Mouse (Mus musculus): ENCODE results near the gene Ndrg4.

Gene Ndrg4

DNA sequence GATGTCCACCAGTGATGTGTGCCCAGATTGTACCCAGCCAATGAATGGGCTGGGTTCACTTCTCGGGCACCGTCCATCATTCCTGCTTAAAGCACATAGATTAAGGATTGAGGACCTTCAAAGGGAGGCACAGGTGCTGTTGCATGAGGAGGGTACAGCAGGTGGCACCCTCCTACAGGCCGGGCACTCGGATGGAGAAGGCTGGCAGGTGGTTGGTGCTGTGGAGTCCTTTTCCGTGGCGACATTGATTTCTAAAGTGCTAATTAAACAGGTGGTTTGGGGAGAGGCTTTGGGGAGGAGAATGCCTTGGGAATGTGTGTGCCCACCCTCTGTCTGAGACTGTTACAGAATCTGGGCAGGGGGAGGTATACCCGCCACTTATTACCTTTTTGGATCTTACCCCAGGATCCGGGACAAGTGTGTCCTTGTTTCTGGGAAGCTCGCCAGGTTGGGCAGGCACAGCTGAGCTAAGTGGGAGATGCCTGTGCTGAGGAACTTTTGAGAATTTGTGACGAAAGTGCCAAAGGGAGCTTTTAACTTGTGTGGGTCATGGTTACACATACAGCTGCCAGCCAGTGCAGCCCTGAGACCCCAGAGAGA lies 11.4 kb downstream of the Ndrg4 start:
- no peak for DNase-seq

- no peak for DNase-seq
Measured at GRCm38 (mm10) chr8:95690929-95691541, 14.3 kb downstream of the Ndrg4 start.

DNA sequence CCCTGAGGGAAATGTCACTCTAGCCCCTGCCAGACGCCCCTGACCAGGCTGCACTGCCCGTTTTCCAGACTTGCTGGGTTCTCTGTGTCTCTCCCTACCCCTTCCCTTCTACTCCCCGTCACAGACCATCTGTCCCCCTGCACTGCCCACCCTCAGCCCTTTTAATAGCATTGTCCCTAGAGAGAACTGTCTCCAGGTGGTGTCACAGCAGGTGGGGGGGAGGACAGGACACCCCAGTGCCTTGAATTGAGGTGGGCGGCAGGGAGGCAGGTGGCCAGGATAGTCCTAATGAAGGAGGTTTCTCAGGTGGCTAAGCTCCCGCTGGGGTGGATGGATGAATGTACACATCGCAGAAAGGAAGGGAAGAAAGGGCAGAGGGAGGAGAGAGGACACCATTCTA lies 17.9 kb downstream of the Ndrg4 start:
- no peak for DNase-seq

DNA sequence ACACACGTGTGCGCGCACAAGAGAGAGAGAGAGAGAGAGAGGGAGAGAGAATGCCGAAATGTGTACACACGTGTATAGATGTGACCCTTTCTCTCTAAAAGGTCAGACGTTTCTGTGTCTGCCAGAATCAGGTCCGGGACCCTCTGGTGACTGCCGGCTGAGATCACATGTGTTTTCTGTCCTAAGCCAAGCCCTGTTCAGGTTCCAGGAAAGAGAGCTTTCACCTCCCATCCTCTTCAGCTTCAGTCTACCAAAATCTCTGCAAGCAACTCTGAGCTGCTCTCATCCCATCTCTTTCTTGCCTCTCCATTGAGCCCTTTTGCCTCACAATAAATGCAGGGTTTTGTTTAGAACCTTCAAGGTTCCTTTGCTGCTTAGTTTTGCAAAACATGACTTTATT lies 19.9 kb downstream of the Ndrg4 start:
- DNase-seq: no peak

DNA sequence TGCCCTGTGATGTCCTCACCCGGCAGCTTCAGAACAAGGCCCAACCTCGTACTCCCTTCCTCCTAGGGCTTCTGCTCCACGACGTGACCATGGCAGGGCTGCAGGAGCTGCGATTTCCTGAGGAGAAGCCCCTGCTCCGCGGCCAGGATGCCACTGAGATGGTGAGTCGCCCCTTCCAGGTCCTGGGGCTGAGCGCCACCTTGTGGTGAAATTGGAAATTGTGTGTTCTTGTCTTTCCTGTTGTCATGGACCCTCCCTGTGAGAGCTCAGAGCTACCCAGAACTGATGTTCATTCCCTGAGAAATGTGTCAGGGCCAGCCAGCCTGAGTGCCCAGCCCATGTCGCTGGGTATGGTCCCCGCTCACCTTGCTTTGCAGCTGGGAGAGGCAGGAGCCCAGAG lies 20.3 kb downstream of the Ndrg4 start:
- no peak for DNase-seq

GRCm38 (mm10) chr8:95698179-95698578 lies 21.4 kb downstream of the Ndrg4 start:
- no peak for DNase-seq

- DNase-seq: no peak
Measured at GRCm38 (mm10) chr8:95700282-95700681, 23.5 kb downstream of the Ndrg4 start.

DNA sequence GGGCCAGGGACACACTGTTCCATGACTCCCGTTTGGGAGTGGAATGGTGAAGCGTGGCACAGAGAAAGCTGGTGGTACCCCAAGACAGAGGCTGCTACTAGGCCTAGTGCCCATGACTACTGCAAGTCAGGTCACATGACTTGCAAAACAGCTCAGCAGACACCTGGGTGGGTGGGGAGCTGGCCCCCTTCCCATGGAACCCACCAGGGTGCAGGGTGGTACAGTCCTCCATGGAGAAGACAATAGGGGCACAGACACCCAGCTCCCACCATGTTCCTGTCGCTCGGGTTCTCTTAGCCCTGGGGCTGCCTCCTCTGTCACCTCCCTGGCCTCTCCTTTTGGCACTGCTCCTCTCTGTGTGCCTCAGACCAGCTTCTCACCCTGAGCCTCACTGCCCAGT lies 25.0 kb downstream of the Ndrg4 start:
- DNase-seq: no peak

- peak; percentile 58 for DNase-seq
Measured at GRCm38 (mm10) chr8:95702480-95703446, 26.0 kb downstream of the Ndrg4 start.

DNA sequence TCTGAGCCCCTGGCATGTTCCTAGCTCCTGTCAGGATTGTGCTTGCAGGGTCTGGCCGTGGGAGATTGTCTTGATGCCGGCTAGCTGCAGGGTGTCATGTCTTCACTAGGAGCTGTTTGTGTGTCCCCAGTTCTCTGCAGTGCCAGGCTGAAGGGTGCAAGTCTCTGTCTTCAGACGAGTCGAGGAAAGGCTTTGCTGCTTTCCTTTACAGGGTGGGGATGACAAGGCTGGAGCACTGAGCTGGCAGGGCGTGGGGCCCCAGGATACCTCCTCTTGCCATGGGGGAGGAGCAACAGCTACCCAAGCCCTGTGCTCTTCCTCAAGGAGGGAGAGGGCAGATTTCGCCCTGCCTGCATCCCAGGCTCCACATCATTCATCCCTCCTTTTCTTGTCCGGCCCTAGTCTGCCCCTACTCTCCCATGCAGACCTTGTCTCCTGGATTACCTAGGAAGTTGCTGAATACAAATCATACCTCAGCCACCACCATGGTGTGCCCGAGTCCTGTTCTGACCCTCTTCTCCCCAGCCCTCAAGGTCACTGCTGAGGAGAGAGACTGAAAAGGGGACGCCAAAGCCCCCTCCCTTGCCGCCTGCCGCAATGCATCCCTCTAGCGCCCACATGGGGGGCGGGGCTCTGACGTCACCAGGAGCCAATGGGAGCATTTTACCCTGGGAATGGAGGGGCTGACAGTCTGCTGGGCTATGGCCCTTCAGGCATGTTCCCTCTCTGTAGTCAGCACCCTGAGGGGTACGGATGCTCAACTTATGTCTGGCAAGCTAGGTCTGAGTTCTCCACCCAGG lies 26.9 kb downstream of the Ndrg4 start:
- no peak for DNase-seq

- no peak for DNase-seq
Measured at GRCm38 (mm10) chr8:95704538-95704937, 27.8 kb downstream of the Ndrg4 start.

GRCm38 (mm10) chr8:95709579-95709978 lies 32.8 kb downstream of the Ndrg4 start:
- peak; percentile 59 for DNase-seq

DNA sequence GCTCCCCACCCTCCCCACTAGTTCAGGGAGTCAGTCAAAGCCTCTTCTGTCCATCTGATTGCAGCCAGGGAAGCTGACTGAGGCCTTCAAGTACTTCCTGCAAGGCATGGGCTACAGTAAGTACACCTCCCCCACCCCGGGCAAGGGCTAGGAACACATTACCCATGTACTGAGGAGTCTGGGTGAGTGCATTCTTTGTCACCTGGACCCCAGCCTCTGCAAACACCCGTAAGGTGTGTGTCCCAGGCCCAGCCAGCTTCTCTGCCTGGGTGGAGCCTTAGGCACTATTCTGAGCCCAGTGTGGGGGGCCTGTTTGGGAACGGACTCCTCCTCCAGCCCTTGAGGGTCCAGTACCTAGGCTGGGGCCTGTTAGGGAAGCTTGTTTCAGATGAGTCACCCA lies 34.2 kb downstream of the Ndrg4 start:
- no peak for DNase-seq

GRCm38 (mm10) chr8:95712395-95712794 lies 35.6 kb downstream of the Ndrg4 start:
- DNase-seq: no peak

GRCm38 (mm10) chr8:95713100-95714010 lies 36.6 kb downstream of the Ndrg4 start:
- peak; percentile 67 for DNase-seq

DNA sequence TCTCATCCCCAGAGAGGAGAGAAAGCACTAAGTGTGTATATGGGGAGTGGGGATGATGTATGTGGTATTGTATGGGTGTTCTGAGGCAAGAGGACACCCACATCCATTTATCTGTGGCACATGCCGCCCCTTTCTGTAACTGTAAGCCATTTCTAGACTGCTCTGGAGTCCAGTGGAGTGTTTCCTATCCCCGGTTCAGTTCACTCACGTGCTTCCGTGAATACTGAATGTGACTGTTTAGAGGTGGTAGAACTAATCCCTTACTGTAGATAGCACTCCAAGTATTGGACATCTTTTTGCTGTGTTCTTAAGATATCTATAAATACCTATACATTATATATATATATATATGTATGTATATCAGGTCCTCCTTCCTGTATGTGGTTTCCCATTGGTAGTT lies 37.6 kb downstream of the Ndrg4 start:
- no peak for DNase-seq

GRCm38 (mm10) chr8:95714837-95715413 lies 38.1 kb downstream of the Ndrg4 start:
- DNase-seq: no peak

- DNase-seq: peak; percentile 85
Measured at GRCm38 (mm10) chr8:95715676-95716531, 39.1 kb downstream of the Ndrg4 start, which contains the start of gene Setd6. Gene Setd6 (plus strand): TSS chr8:95715881.

DNA sequence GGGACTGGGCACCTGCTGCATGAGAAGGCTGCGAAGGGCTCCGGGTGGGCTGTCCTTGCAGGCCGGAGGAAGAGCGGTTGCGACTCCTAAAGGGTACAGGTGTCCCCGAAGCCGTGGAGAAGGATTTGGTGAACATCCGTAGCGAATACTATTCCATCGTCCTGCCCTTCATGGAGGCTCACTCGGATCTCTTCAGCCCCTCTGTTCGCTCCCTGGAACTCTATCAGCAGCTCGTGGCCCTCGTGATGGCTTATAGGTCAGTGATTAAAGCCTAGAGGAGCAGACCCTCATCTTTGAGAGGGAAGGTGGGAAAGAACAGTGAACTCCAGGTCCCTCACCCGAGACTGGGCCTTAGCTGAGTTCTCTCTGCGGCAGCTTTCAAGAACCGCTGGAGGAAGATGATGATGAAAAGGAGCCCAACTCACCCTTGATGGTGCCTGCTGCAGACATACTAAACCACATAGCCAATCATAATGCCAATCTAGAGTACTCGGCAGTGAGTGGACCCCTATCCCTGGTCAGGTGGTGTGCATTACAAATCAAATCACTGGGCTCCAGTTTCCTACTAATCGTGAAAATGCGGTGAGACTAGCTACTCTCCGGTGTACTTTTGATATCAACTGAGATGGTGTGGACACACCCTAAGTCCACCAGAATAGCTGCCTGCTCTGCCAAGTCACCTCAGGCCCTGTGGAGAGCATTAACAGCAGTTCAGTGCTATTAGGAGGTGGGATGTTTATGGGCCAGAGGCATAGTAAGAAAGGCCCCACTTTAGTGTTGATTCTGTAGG lies 40.0 kb downstream of the Ndrg4 start:
- no peak for DNase-seq

GRCm38 (mm10) chr8:95727625-95728024 lies 50.8 kb downstream of the Ndrg4 start:
- DNase-seq: no peak
